Mouse (Mus musculus): Measurements from ENCODE around the gene Dbf4. TPM values are rescaled to one million over a fixed set of nuclear protein-coding genes. Genes with fewer than 3 reads are reported as not detected.

Gene Dbf4
- total and polyA plus RNA-seq, 3 experiments = 53.9 to 71.4 TPM; not detected in 1

- Histone ChIP-seq H3K4me1 (ENCODE audit: control insufficient read depth in 1 of 2, insufficient read depth in 2 of 2, low read length in 2 of 2) (no peaks in the 10 kb centered on the region), H3K36me3 (ENCODE audit: control insufficient read depth in 1 of 2, insufficient read depth in 2 of 2, low read length in 2 of 2) (peaks cover 0 to 31% of the 10 kb centered on the region in 2 experiments; a peak in 2 of 4 replicates), H3K4me3 (ENCODE audit: control insufficient read depth in 1 of 2, insufficient read depth in 1 of 2, low read depth in 2 of 2, low read length in 2 of 2) (no peak overlapping the region), H3K9me3 (replicated peaks; ENCODE audit: insufficient read depth, low read length) (no peaks in the 10 kb centered on the region), H3K27me3 (ENCODE audit: control insufficient read depth in 1 of 2, insufficient read depth in 2 of 2, low read length in 2 of 2) (no peaks in the 10 kb centered on the region), H3K9ac (ENCODE audit: control insufficient read depth, low read depth, low read length, poor library complexity, severe bottlenecking) (no peak overlapping the region), H3K79me2 (ENCODE audit: control insufficient read depth, insufficient read depth, low read length, poor library complexity) (no peaks in the 10 kb centered on the region), H3K27ac (ENCODE audit: control insufficient read depth, low read depth, low read length) (no peak overlapping the region)
- TF ChIP-seq NELFE (IDR thresholded peaks at IDR 0.05; ENCODE audit: low read depth, low read length) = no peak
- no peak for TF ChIP-seq CHD2 (IDR thresholded peaks at IDR 0.05; ENCODE audit: low read length)
- no peak for TF ChIP-seq TCF12 (IDR thresholded peaks at IDR 0.05; ENCODE audit: low read depth, low read length)
- DNase-seq (ENCODE audit: low read depth, low spot score) = no peak
These were observed 24.8 kb downstream of the Dbf4 start for GRCm38 (mm10) chr5:8397587-8398249.

- peaks cover 0 to 13% of the 10 kb centered on the region in 2 experiments; a peak in 2 of 4 replicates for H3K36me3 ChIP-seq (ENCODE audit: control insufficient read depth in 1 of 2, insufficient read depth in 2 of 2, low read length in 2 of 2)
- no peak overlapping the region for H3K27ac ChIP-seq (ENCODE audit: control insufficient read depth, low read depth, low read length)
- no peak overlapping the region for H3K9ac ChIP-seq (ENCODE audit: control insufficient read depth, low read depth, low read length, poor library complexity, severe bottlenecking)
- DNase-seq (ENCODE audit: low read depth, low spot score) = no peak
- H3K4me1 ChIP-seq (ENCODE audit: control insufficient read depth in 1 of 2, insufficient read depth in 2 of 2, low read length in 2 of 2) = no peaks in the 10 kb centered on the region
- H3K9me3 ChIP-seq (replicated peaks; ENCODE audit: insufficient read depth, low read length) = no peaks in the 10 kb centered on the region
- no peaks in the 10 kb centered on the region for H3K79me2 ChIP-seq (ENCODE audit: control insufficient read depth, insufficient read depth, low read length, poor library complexity)
- no peak for TF ChIP-seq RAD21 (IDR thresholded peaks at IDR 0.05; ENCODE audit: low read depth, low read length)
- no peak for TF ChIP-seq MEF2A (IDR thresholded peaks at IDR 0.05; ENCODE audit: extremely low read depth, insufficient replicate concordance, low read depth, low read length, poor library complexity, severe bottlenecking)
- TF ChIP-seq RCOR1 (IDR thresholded peaks at IDR 0.05; ENCODE audit: low read depth, low read length) = no peak
- TF ChIP-seq POLR2AphosphoS2 (IDR thresholded peaks at IDR 0.05; ENCODE audit: low read length) = peak; percentile 73
- H3K4me3 ChIP-seq (ENCODE audit: control insufficient read depth in 1 of 2, insufficient read depth in 1 of 2, low read depth in 2 of 2, low read length in 2 of 2) = no peak overlapping the region
- no peaks in the 10 kb centered on the region for H3K27me3 ChIP-seq (ENCODE audit: control insufficient read depth in 1 of 2, insufficient read depth in 2 of 2, low read length in 2 of 2)
These were observed 28.5 kb downstream of the Dbf4 start for GRCm38 (mm10) chr5:8393891-8394583.

GRCm38 (mm10) chr5:8374297-8374906 lies 48.1 kb downstream of the Dbf4 start:
- no peak overlapping the region for H3K27ac ChIP-seq (ENCODE audit: control insufficient read depth, low read depth, low read length)
- no peaks in the 10 kb centered on the region for H3K9me3 ChIP-seq (replicated peaks; ENCODE audit: insufficient read depth, low read length)
- H3K4me1 ChIP-seq (ENCODE audit: control insufficient read depth in 1 of 2, insufficient read depth in 2 of 2, low read length in 2 of 2) = no peaks in the 10 kb centered on the region; a peak in 1 of 4 replicates
- TF ChIP-seq NRF1 (IDR thresholded peaks at IDR 0.05; ENCODE audit: insufficient read depth, low read depth, low read length, poor library complexity, severe bottlenecking) (no peak), KAT2A (conservative IDR thresholded peaks at IDR 0.05; ENCODE audit: low read depth, low read length) (no peak)
- no peak overlapping the region for H3K9ac ChIP-seq (ENCODE audit: control insufficient read depth, low read depth, low read length, poor library complexity, severe bottlenecking)
- H3K79me2 ChIP-seq (ENCODE audit: control insufficient read depth, insufficient read depth, low read length, poor library complexity) = no peaks in the 10 kb centered on the region
- H3K4me3 ChIP-seq (ENCODE audit: control insufficient read depth in 1 of 2, insufficient read depth in 1 of 2, low read depth in 2 of 2, low read length in 2 of 2) = no peak overlapping the region
- no peaks in the 10 kb centered on the region; a peak in 1 of 4 replicates for H3K36me3 ChIP-seq (ENCODE audit: control insufficient read depth in 1 of 2, insufficient read depth in 2 of 2, low read length in 2 of 2)
- no peaks in the 10 kb centered on the region for H3K27me3 ChIP-seq (ENCODE audit: control insufficient read depth in 1 of 2, insufficient read depth in 2 of 2, low read length in 2 of 2)
- no peak for DNase-seq (ENCODE audit: low read depth, low spot score)

Data from MEL (cell line).